Mouse (Mus musculus) cerebellum, adult 9-11 months (tissue): ENCODE data around the gene Ccdc185.

Experiments used
- DNase-seq: peaks from one replicate; pipeline ENCODE4 v3.0.0; 2022

Ccdc185 gene

GRCm38 (mm10) chr1:182735891-182736290 lies 13.1 kb downstream of the Ccdc185 start:
- no peak for DNase-seq

DNA sequence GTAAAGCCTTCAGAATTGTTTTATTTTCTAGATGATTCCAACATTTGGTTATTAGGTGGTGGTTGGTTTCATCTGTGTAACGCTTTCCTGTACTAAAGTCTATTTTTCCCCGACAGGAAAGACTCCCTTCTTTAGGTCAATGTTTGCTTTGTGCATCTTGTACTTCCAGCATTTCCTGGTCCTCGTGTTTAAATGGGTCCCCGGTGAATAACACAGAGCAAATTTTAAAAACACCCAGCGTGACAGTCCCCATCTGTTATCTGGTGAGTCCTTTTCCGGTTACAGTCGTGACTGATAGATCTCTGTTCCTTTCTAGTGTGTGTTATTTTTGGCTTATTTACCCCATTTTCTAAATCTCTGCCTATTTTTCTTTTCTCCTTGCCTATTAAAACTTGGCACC lies 16.3 kb downstream of the Ccdc185 start:
- no peak for DNase-seq

- no peak for DNase-seq
Observed at GRCm38 (mm10) chr1:182729002-182729401, 20.0 kb downstream of the Ccdc185 start.

DNA sequence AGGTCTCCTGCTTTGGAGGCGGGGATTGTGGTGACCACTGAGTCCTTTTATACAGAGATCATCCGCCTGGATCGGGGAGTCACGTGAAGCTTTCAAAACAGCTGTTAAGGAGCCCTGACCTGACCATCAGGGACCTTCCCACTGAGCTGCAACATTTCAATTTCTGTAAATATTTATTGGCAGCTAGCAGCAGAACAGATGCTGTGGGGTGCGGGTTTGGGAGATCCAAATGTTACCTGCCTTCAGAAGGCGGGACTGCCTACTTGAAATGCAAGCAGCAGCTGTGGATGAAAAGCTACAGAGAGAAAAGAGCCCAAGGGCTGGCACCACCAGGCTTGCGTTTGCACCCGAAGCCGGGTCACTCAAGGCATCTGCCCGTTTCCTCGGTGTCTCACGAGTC lies 21.4 kb downstream of the Ccdc185 start:
- no peak for DNase-seq

DNA sequence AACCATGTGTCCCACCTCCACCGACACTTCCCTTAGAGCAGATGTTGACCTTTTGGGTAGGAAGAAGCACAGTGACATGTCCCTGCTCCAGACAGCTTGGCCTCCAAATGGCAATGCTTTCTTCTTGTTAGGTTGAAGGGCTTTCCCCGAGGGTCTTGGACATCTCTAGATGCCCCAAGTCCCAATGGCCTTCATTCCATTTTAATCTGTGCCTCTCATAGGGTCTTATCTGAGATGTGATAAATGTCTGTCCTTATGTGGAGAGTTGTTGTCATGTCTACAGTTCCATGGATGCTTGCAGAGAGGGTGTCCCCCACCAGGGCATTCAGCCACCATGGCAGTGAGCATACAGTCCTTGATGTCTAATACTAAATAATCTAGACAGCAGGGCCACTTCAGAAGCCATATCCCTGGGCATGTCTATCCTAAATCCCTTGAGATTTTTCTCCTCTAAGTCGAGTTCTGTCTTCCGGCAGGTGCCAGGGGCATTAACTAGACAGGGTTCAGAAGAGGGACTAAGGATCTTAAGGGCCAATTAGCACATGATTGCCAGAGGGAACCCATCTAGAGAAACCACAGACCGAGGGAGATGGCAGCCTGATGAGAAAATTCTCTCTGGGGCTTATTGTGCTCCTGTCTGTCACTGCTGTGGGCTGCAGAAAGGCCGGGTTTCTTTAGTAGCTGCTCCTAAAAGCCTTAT lies 34.6 kb downstream of the Ccdc185 start:
- no peak for DNase-seq

DNA sequence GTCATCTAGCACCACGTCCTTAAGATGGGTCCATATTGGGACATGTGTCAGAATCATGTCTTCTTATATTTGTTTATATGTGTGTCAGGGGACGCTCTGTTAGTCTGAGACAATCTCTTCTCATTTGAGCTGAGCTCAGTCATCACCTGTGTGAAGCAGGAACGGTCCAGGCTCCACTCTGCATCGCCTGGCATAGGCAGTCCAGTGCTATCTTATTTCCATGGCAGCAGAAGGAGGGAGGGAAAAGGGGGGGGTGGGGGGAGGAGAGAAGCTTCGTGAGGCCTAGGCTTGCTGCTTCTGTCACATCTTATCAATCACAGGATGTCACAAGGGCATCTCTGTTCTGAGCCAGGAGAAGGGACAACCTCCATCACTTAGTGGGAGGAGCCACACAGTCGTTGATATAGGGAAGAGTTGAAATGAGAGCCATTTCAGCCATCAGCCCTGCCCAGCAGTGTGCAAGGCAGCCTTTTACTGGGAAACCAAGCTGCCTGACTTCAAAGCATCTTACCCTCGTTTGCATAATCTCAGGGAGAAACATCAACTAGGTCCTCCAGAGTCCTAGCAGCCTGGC lies 37.5 kb downstream of the Ccdc185 start:
- no peak for DNase-seq

DNA sequence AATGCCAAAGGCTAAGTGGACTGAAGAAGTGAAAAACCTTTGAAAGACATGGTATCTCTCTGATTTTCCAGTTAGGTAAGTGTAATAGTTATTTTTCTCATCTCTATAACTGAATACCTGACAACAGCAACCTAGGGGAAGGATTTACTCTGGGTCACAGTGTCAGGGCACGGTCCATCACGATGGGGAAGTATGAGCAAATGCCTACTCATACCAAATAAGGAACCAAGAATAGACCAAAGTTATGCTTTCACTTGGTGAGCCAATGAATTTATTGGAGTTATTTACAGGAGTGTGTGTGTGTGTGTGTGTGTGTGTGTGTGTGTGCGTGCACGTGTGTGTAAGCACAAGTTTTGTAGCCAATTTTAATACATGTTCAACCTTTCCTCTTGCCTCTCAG lies 41.5 kb downstream of the Ccdc185 start:
- no peak for DNase-seq

DNA sequence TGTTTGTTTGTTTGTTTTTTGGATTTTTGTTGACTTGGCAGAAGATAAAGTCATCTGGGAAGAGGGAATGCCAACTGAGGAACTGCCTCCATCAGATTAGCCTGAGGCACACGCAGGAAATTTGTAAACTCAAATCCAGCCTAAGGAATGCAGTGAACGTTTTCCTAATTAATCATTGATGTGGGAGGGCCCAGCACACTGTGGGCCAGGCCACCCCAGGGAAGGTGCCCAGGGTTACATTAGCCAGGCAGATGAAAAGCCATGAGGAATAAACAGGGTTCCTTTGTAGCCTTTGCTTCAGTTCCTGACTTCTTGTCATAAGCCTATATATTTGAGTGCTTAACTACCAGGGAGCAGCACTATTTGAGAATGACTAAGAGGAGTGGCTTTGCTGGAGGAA lies 44.1 kb downstream of the Ccdc185 start:
- no peak for DNase-seq

- DNase-seq = no peak
Observed at GRCm38 (mm10) chr1:182699392-182700347, 49.3 kb downstream of the Ccdc185 start.
